Mouse (Mus musculus) heart, embryonic 12.5 days (tissue): ENCODE measurements around the gene Mcee. TPM values are rescaled to one million over a fixed set of nuclear protein-coding genes. Genes with fewer than 3 reads are reported as not detected.

ENCODE experiments used
- ATAC-seq: fragments of 200-750 bp; cut with Nextera tagmentation; 2 replicates; pipeline ENCODE4 v1.8.0; 2017; ENCODE audit warnings: moderate TSS enrichment, moderate library complexity; ENCODE audit not compliant: insufficient number of reproducible peaks, low FRiP score
- H3K27ac ChIP-seq: fragments of 300-500 bp; sonication (generic); 2 replicates; pipeline ENCODE4 v1.5.1; 2016; ENCODE audit warnings: mild to moderate bottlenecking, moderate library complexity; ENCODE audit not compliant: poor library complexity, severe bottlenecking
- H3K27me3 ChIP-seq: fragments of 300-500 bp; sonication (generic); replicated peaks from 2 replicates; pipeline ENCODE4 v1.6.1; 2016; ENCODE audit warnings: mild to moderate bottlenecking, moderate library complexity
- H3K36me3 ChIP-seq: fragments of 300-500 bp; sonication (generic); 2 replicates; pipeline ENCODE4 v1.6.1; 2016; ENCODE audit warnings: mild to moderate bottlenecking, moderate library complexity
- H3K4me1 ChIP-seq: fragments of 300-500 bp; sonication (generic); replicated peaks from 2 replicates; pipeline ENCODE4 v1.6.1; 2016; ENCODE audit warnings: mild to moderate bottlenecking
- H3K4me2 ChIP-seq: fragments of 300-500 bp; sonication (generic); 2 replicates; pipeline ENCODE4 v1.6.1; 2016; ENCODE audit warnings: mild to moderate bottlenecking, moderate library complexity
- H3K4me3 ChIP-seq: fragments of 300-500 bp; sonication (generic); 2 replicates; pipeline ENCODE4 v1.5.1; 2016; ENCODE audit warnings: mild to moderate bottlenecking
- H3K9ac ChIP-seq: fragments of 300-500 bp; sonication (generic); 2 replicates; pipeline ENCODE4 v1.6.1; 2016; ENCODE audit warnings: mild to moderate bottlenecking, moderate library complexity
- H3K9me3 ChIP-seq: fragments of 300-500 bp; sonication (generic); replicated peaks from 2 replicates; pipeline ENCODE4 v1.6.1; 2016; ENCODE audit warnings: mild to moderate bottlenecking, moderate library complexity
- WGBS: fragments of 180-500 bp; shearing (Covaris S2); methylation state at CpG from one replicate; pipeline ENCODE4 v1.1.7; 2016; 5-methylcytosine and 5-hydroxymethylcytosine counted together
- polyA plus RNA-seq: library from polyadenylated mRNA; unstranded; fragments of >200 nt; fragmentation: Nextera tagmentation; extraction: Ambion mirVana; gene quantifications from 2 replicates; pipeline ENCODE4 v1.2.1, GENCODE M21; 2016

The Mcee gene
- polyA plus RNA-seq, 1 experiment from 2014 or later: 95.2 TPM

GRCm38 (mm10) chr7:64369841-64370240, 22.6 kb upstream of the Mcee start:
- WGBS: 86% methylated on average over 6 of the region's 6 CpGs

GRCm38 (mm10) chr7:64371940-64372878, 20.2 kb upstream of the Mcee start:
- no peak for ATAC-seq
- Histone ChIP-seq H3K36me3 (peaks cover 52% of the 10 kb centered on the region), H3K9me3 (no peaks in the 10 kb centered on the region), H3K4me3 (no peak overlapping the region), H3K9ac (no peak overlapping the region), H3K27ac (no peak overlapping the region), H3K27me3 (no peaks in the 10 kb centered on the region), H3K4me1 (peaks cover 6% of the 10 kb centered on the region), H3K4me2 (no peak overlapping the region)
- WGBS: 87% methylated on average over 23 of the region's 23 CpGs

More at GRCm38 (mm10) chr7:64369841-64370240, 22.6 kb upstream of the Mcee start:
- H3K9me3 ChIP-seq: no peaks in the 10 kb centered on the region
- no peak overlapping the region for H3K27ac ChIP-seq
- ATAC-seq: no peak
- no peak overlapping the region for H3K4me3 ChIP-seq
- peaks cover 6% of the 10 kb centered on the region for H3K4me1 ChIP-seq
- no peaks in the 10 kb centered on the region for H3K27me3 ChIP-seq
- no peak overlapping the region for H3K9ac ChIP-seq
- H3K4me2 ChIP-seq: no peak overlapping the region
- peaks cover 56% of the 10 kb centered on the region for H3K36me3 ChIP-seq

GRCm38 (mm10) chr7:64373147-64373829, 19.1 kb upstream of the Mcee start:
- H3K27me3 ChIP-seq: no peaks in the 10 kb centered on the region
- peaks cover 56% of the 10 kb centered on the region for H3K36me3 ChIP-seq

GRCm38 (mm10) chr7:64373830-64374562, 18.4 kb upstream of the Mcee start, which contains the start of gene Fan1:
TSS of gene Fan1 (minus strand) at chr7:64374095.
- Histone ChIP-seq H3K4me1 (peaks cover 6% of the 10 kb centered on the region), H3K27me3 (no peaks in the 10 kb centered on the region), H3K36me3 (peaks cover 56% of the 10 kb centered on the region), H3K4me2 (peak within 1 kb of the TSS; percentile 77), H3K9me3 (no peaks in the 10 kb centered on the region), H3K27ac (peak within 1 kb of the TSS; percentile 93), H3K4me3 (peak within 1 kb of the TSS; percentile 60), H3K9ac (peak within 1 kb of the TSS; percentile 71)
- 3% methylated on average over 27 of the region's 27 CpGs for WGBS
- peak; percentile 94 for ATAC-seq

More at GRCm38 (mm10) chr7:64373147-64373829, 19.1 kb upstream of the Mcee start:
- peak; percentile 16; the same call in 1 of the 2 replicates for ATAC-seq
- Histone ChIP-seq H3K9ac (peak overlapping the region; percentile 71), H3K27ac (peak overlapping the region; percentile 93), H3K9me3 (no peaks in the 10 kb centered on the region), H3K4me1 (peaks cover 6% of the 10 kb centered on the region), H3K4me3 (peak overlapping the region; percentile 60), H3K4me2 (peak overlapping the region; percentile 77)
- 13% methylated on average over 18 of the region's 18 CpGs for WGBS

GRCm38 (mm10) chr7:64391479-64391878, 928 bp upstream of the Mcee start:
- Histone ChIP-seq H3K4me3 (peak overlapping the region; percentile 68), H3K4me2 (peak overlapping the region; percentile 98), H3K27me3 (no peaks in the 10 kb centered on the region), H3K4me1 (peaks cover 14% of the 10 kb centered on the region), H3K36me3 (peaks cover 27% of the 10 kb centered on the region), H3K9me3 (no peaks in the 10 kb centered on the region), H3K9ac (peak overlapping the region; percentile 91), H3K27ac (peak overlapping the region; percentile 58; the same call in 1 of the 2 replicates)
- 2% methylated on average over 8 of the region's 8 CpGs for WGBS
- no peak for ATAC-seq

GRCm38 (mm10) chr7:64392819-64393151, 378 bp downstream of the Mcee start:
- Histone ChIP-seq H3K36me3 (peaks cover 19% of the 10 kb centered on the region), H3K27ac (peak overlapping the region; percentile 58), H3K9ac (peak overlapping the region; percentile 75), H3K4me3 (peak overlapping the region; percentile 68), H3K4me1 (peaks cover 14% of the 10 kb centered on the region), H3K9me3 (no peaks in the 10 kb centered on the region), H3K4me2 (peak overlapping the region; percentile 98), H3K27me3 (no peaks in the 10 kb centered on the region)
- no peak for ATAC-seq
- WGBS: under 1% methylated on average over 15 of the region's 15 CpGs

- Histone ChIP-seq H3K9ac (no peak overlapping the region), H3K36me3 (peaks cover 12% of the 10 kb centered on the region), H3K27me3 (no peaks in the 10 kb centered on the region), H3K4me2 (no peak overlapping the region), H3K27ac (no peak overlapping the region), H3K9me3 (no peaks in the 10 kb centered on the region), H3K4me1 (no peaks in the 10 kb centered on the region), H3K4me3 (no peak overlapping the region)
- ATAC-seq: no peak
- WGBS: 90% methylated on average over 1 of the region's 1 CpGs
Observed at GRCm38 (mm10) chr7:64400725-64401124, 8.3 kb downstream of the Mcee start.

- no peak for ATAC-seq
- WGBS: 85% methylated on average over 4 of the region's 4 CpGs
- Histone ChIP-seq H3K27me3 (no peaks in the 10 kb centered on the region), H3K4me2 (no peak overlapping the region), H3K27ac (no peak overlapping the region), H3K4me1 (no peaks in the 10 kb centered on the region), H3K9me3 (no peaks in the 10 kb centered on the region), H3K9ac (no peak overlapping the region), H3K36me3 (peaks cover 12% of the 10 kb centered on the region), H3K4me3 (no peak overlapping the region)
Observed at GRCm38 (mm10) chr7:64402452-64402851, 10.0 kb downstream of the Mcee start.

- Histone ChIP-seq H3K36me3 (peaks cover 12% of the 10 kb centered on the region), H3K9me3 (no peaks in the 10 kb centered on the region), H3K4me2 (no peak overlapping the region), H3K27me3 (no peaks in the 10 kb centered on the region), H3K4me1 (no peaks in the 10 kb centered on the region), H3K27ac (no peak overlapping the region), H3K4me3 (no peak overlapping the region), H3K9ac (no peak overlapping the region)
- no peak for ATAC-seq
- WGBS: 84% methylated on average over 8 of the region's 8 CpGs
Observed at GRCm38 (mm10) chr7:64403989-64404388, 11.6 kb downstream of the Mcee start.

- Histone ChIP-seq H3K4me3 (no peak overlapping the region), H3K36me3 (no peaks in the 10 kb centered on the region), H3K9ac (no peak overlapping the region), H3K4me1 (no peaks in the 10 kb centered on the region), H3K9me3 (no peaks in the 10 kb centered on the region), H3K27ac (no peak overlapping the region), H3K4me2 (no peak overlapping the region), H3K27me3 (no peaks in the 10 kb centered on the region)
- no peak for ATAC-seq
- 58% methylated on average over 5 of the region's 5 CpGs for WGBS
Observed at GRCm38 (mm10) chr7:64424861-64425260, 32.5 kb downstream of the Mcee start.
